Mouse (Mus musculus): ENCODE measurements around the gene Vgll4. TPM values are rescaled to one million over a fixed set of nuclear protein-coding genes. Genes with fewer than 3 reads are reported as not detected.

Vgll4 gene
- polyA plus RNA-seq, 1 experiment from 2014 or later = 52.7 TPM

DNA sequence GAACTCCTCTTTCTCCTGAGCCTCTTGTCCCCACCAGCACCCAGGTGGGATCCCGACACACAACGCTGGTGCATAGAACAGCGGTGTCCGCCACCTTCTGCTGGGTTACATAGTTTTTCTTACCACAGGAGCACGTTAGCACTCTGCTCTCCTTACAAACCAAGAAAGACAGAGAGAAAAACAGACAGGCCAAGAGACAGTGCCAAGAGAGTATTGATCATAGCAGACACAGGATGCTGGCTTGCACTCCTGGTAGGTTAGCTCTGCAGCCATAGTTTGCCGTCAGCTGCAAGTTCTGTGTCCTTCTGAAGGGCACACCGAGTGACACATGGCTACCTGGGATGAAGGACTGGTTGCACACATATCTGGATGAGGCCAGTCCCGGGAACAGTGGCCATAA, 39.1 kb downstream of the Vgll4 start:
- Histone ChIP-seq H3K4me3 (ENCODE audit: control insufficient read depth in 1 of 2, insufficient read depth in 1 of 2, low read depth in 1 of 2, low read length in 2 of 2) (no peak overlapping the region), H3K36me3 (ENCODE audit: control insufficient read depth, insufficient read depth, low read length) (no peaks in the 10 kb centered on the region), H3K4me1 (ENCODE audit: control insufficient read depth in 2 of 2, insufficient read depth in 2 of 2, low read length in 2 of 2) (peaks cover 10 to 22% of the 10 kb centered on the region in 2 experiments), H3K4me2 (ENCODE audit: low read length) (no peak overlapping the region), H3K27me3 (ENCODE audit: control insufficient read depth, insufficient read depth, low read length) (no peaks in the 10 kb centered on the region), H3K27ac (replicated peaks in 1 of 2; ENCODE audit: control insufficient read depth in 1 of 2, insufficient read depth in 1 of 2, low read depth in 2 of 2, low read length in 2 of 2) (0 out of 4 replicates have a peak overlapping the region, but pooled peaks of 1 of the 2 experiments have one; percentile 9), H3K9me3 (ENCODE audit: control insufficient read depth, low read length) (0 out of 2 replicates have a peak, but pooled peaks cover 4% of the 10 kb centered on the region), H3K9ac (ENCODE audit: low read length) (no peak overlapping the region)
- no peak for ATAC-seq (ENCODE audit: insufficient number of reproducible peaks, insufficient read depth, low FRiP score, low read depth)
- 78% methylated on average over 8 of the region's 8 CpGs for WGBS

DNA sequence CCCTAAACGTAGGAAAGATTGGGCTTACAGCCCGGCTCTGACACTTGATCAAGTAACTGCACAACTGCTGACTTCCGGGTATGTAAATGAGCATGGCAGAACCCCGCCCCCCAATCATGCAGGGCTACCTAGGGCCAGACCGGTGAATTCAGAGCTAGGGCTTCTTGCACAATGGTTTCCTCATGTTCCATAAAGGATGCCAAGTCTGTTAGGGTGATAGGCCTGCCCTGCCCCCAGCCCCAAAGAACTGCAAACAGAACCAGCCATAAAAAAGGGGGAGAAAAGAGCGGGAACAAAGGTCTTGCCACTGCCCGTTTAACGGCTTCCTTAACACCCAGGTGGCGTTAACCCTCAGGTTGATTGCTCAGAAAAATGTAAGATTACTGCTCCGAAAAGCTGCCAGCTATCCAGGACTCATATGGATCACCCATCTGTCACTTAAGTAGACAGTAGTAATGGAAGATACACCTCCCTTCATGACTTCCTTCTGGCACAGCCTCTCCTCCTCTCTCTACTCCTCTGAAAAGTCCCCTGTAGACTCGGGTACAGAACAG, 39.7 kb downstream of the Vgll4 start:
- Histone ChIP-seq H3K4me1 (ENCODE audit: control insufficient read depth in 2 of 2, insufficient read depth in 2 of 2, low read length in 2 of 2) (peaks cover 10 to 22% of the 10 kb centered on the region in 2 experiments), H3K9me3 (ENCODE audit: control insufficient read depth, low read length) (0 out of 2 replicates have a peak, but pooled peaks cover 4% of the 10 kb centered on the region), H3K9ac (ENCODE audit: low read length) (no peak overlapping the region), H3K36me3 (ENCODE audit: control insufficient read depth, insufficient read depth, low read length) (no peaks in the 10 kb centered on the region), H3K27ac (replicated peaks in 1 of 2; ENCODE audit: control insufficient read depth in 1 of 2, insufficient read depth in 1 of 2, low read depth in 2 of 2, low read length in 2 of 2) (no peak overlapping the region), H3K4me3 (ENCODE audit: control insufficient read depth in 1 of 2, insufficient read depth in 1 of 2, low read depth in 1 of 2, low read length in 2 of 2) (no peak overlapping the region), H3K27me3 (ENCODE audit: control insufficient read depth, insufficient read depth, low read length) (no peaks in the 10 kb centered on the region), H3K4me2 (ENCODE audit: low read length) (peak overlapping the region; percentile 21; the same call in 1 of the 2 replicates)
- no peak for ATAC-seq (ENCODE audit: insufficient number of reproducible peaks, insufficient read depth, low FRiP score, low read depth)
- WGBS = 55% methylated on average over 11 of the region's 11 CpGs

DNA sequence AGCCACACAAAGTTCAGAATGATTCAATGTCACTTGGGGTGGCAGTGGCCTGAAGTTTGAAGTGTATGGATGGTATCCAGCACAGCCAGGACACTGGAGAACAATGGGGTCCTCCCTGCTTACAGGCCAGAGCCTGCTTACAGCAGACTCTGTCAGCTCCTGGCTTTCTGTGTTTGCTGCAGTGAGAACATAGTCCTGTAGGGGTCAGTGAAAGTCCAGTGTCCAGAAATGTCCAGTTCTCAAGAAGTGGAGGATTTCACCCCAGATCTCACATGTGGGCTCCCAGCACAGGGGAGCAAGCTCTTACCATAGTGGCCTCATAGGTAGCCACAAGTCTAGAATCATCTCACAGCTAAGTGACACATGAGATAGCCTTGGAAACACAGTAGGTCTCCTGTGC, 40.4 kb downstream of the Vgll4 start:
- H3K9me3 ChIP-seq (ENCODE audit: control insufficient read depth, low read length) = 0 out of 2 replicates have a peak, but pooled peaks cover 4% of the 10 kb centered on the region
- H3K27ac ChIP-seq (replicated peaks in 1 of 2; ENCODE audit: control insufficient read depth in 1 of 2, insufficient read depth in 1 of 2, low read depth in 2 of 2, low read length in 2 of 2) = peak overlapping the region; percentile 40 to 61; a peak in 2 of 4 replicates
- no peak for ATAC-seq (ENCODE audit: insufficient number of reproducible peaks, insufficient read depth, low FRiP score, low read depth)
- 0 out of 2 replicates have a peak overlapping the region, but pooled peaks have one; percentile 21 for H3K4me2 ChIP-seq (ENCODE audit: low read length)
- H3K4me3 ChIP-seq (ENCODE audit: control insufficient read depth in 1 of 2, insufficient read depth in 1 of 2, low read depth in 1 of 2, low read length in 2 of 2) = no peak overlapping the region
- H3K4me1 ChIP-seq (ENCODE audit: control insufficient read depth in 2 of 2, insufficient read depth in 2 of 2, low read length in 2 of 2) = peaks cover 10 to 22% of the 10 kb centered on the region in 2 experiments
- no peaks in the 10 kb centered on the region for H3K36me3 ChIP-seq (ENCODE audit: control insufficient read depth, insufficient read depth, low read length)
- peak overlapping the region; percentile 12; the same call in 1 of the 2 replicates for H3K9ac ChIP-seq (ENCODE audit: low read length)
- H3K27me3 ChIP-seq (ENCODE audit: control insufficient read depth, insufficient read depth, low read length) = no peaks in the 10 kb centered on the region

- no peak for ATAC-seq (ENCODE audit: insufficient number of reproducible peaks, insufficient read depth, low FRiP score, low read depth)
- H3K4me2 ChIP-seq (ENCODE audit: low read length) = no peak overlapping the region
- H3K27me3 ChIP-seq (ENCODE audit: control insufficient read depth, insufficient read depth, low read length) = no peaks in the 10 kb centered on the region
- 3% methylated on average over 4 of the region's 4 CpGs for WGBS
- H3K4me3 ChIP-seq (ENCODE audit: control insufficient read depth in 1 of 2, insufficient read depth in 1 of 2, low read depth in 1 of 2, low read length in 2 of 2) = no peak overlapping the region
- H3K9me3 ChIP-seq (ENCODE audit: control insufficient read depth, low read length) = 0 out of 2 replicates have a peak, but pooled peaks cover 4% of the 10 kb centered on the region
- peak overlapping the region; percentile 41 to 61; a peak in 1 of 4 replicates for H3K27ac ChIP-seq (replicated peaks in 1 of 2; ENCODE audit: control insufficient read depth in 1 of 2, insufficient read depth in 1 of 2, low read depth in 2 of 2, low read length in 2 of 2)
- H3K4me1 ChIP-seq (ENCODE audit: control insufficient read depth in 2 of 2, insufficient read depth in 2 of 2, low read length in 2 of 2) = peaks cover 10 to 22% of the 10 kb centered on the region in 2 experiments
- no peaks in the 10 kb centered on the region for H3K36me3 ChIP-seq (ENCODE audit: control insufficient read depth, insufficient read depth, low read length)
- H3K9ac ChIP-seq (ENCODE audit: low read length) = peak overlapping the region; percentile 12; the same call in 1 of the 2 replicates
Measured at GRCm38 (mm10) chr6:114928462-114928861, 41.3 kb downstream of the Vgll4 start.

DNA sequence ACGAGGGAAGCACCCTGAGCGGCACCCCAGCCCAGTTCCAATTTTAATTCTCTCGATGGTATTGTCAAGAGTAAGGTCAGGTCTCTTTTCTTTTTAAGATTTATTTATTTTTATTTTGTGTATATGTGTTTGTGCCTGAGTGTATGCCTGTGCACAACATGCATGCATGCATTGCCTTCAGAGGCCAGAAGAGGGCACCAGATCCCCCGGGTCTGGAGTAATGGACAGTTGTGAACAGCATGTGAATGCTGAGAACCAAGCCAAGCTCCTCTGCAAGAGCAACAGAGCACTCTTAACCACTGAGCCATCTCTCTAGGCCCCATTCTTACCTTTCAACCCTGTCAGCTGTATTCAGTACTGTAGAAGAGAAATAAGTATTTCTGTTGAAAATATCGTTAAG, 42.4 kb downstream of the Vgll4 start:
- H3K4me2 ChIP-seq (ENCODE audit: low read length) = no peak overlapping the region
- no peaks in the 10 kb centered on the region for H3K36me3 ChIP-seq (ENCODE audit: control insufficient read depth, insufficient read depth, low read length)
- 0 out of 2 replicates have a peak, but pooled peaks cover 4% of the 10 kb centered on the region for H3K9me3 ChIP-seq (ENCODE audit: control insufficient read depth, low read length)
- H3K27ac ChIP-seq (replicated peaks in 1 of 2; ENCODE audit: control insufficient read depth in 1 of 2, insufficient read depth in 1 of 2, low read depth in 2 of 2, low read length in 2 of 2) = no peak overlapping the region
- 87% methylated on average over 5 of the region's 5 CpGs for WGBS
- no peak for ATAC-seq (ENCODE audit: insufficient number of reproducible peaks, insufficient read depth, low FRiP score, low read depth)
- no peak overlapping the region for H3K9ac ChIP-seq (ENCODE audit: low read length)
- H3K4me1 ChIP-seq (ENCODE audit: control insufficient read depth in 2 of 2, insufficient read depth in 2 of 2, low read length in 2 of 2) = peaks cover 10 to 22% of the 10 kb centered on the region in 2 experiments
- H3K27me3 ChIP-seq (ENCODE audit: control insufficient read depth, insufficient read depth, low read length) = no peaks in the 10 kb centered on the region
- no peak overlapping the region for H3K4me3 ChIP-seq (ENCODE audit: control insufficient read depth in 1 of 2, insufficient read depth in 1 of 2, low read depth in 1 of 2, low read length in 2 of 2)

GRCm38 (mm10) chr6:114926369-114927157, 43.2 kb downstream of the Vgll4 start:
- Histone ChIP-seq H3K4me2 (ENCODE audit: low read length) (no peak overlapping the region), H3K4me1 (ENCODE audit: control insufficient read depth in 2 of 2, insufficient read depth in 2 of 2, low read length in 2 of 2) (peaks cover 7 to 18% of the 10 kb centered on the region in 2 experiments), H3K9me3 (ENCODE audit: control insufficient read depth, low read length) (0 out of 2 replicates have a peak, but pooled peaks cover 4% of the 10 kb centered on the region), H3K36me3 (ENCODE audit: control insufficient read depth, insufficient read depth, low read length) (no peaks in the 10 kb centered on the region), H3K9ac (ENCODE audit: low read length) (no peak overlapping the region), H3K27ac (replicated peaks in 1 of 2; ENCODE audit: control insufficient read depth in 1 of 2, insufficient read depth in 1 of 2, low read depth in 2 of 2, low read length in 2 of 2) (no peak overlapping the region), H3K4me3 (ENCODE audit: control insufficient read depth in 1 of 2, insufficient read depth in 1 of 2, low read depth in 1 of 2, low read length in 2 of 2) (no peak overlapping the region), H3K27me3 (ENCODE audit: control insufficient read depth, insufficient read depth, low read length) (no peaks in the 10 kb centered on the region)
- ATAC-seq (ENCODE audit: insufficient number of reproducible peaks, insufficient read depth, low FRiP score, low read depth) = no peak
- WGBS = 29% methylated on average over 6 of the region's 6 CpGs

DNA sequence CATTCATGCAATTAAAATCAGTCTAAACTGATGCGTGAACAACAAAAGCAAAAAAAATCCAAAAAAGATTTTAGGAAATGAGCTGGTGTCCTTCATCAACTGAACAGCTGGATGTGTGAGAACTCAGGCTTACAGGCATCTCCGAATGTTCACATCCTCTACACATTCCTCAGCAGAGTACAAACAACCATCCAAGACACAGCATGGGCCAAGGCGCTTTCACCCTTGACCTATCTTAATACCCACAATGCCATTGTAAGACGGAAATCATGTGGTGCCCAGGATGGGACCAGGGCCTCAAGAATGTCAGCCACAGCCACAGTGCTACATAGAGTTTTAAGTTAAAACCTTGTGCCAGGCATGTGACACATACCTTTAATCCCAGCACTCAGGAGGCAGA, 44.6 kb downstream of the Vgll4 start:
- Histone ChIP-seq H3K27me3 (ENCODE audit: control insufficient read depth, insufficient read depth, low read length) (no peaks in the 10 kb centered on the region), H3K4me2 (ENCODE audit: low read length) (no peak overlapping the region), H3K4me3 (ENCODE audit: control insufficient read depth in 1 of 2, insufficient read depth in 1 of 2, low read depth in 1 of 2, low read length in 2 of 2) (no peak overlapping the region), H3K4me1 (ENCODE audit: control insufficient read depth in 2 of 2, insufficient read depth in 2 of 2, low read length in 2 of 2) (peaks cover 2 to 7% of the 10 kb centered on the region in 2 experiments; a peak in 1 of 4 replicates), H3K27ac (replicated peaks in 1 of 2; ENCODE audit: control insufficient read depth in 1 of 2, insufficient read depth in 1 of 2, low read depth in 2 of 2, low read length in 2 of 2) (no peak overlapping the region), H3K36me3 (ENCODE audit: control insufficient read depth, insufficient read depth, low read length) (no peaks in the 10 kb centered on the region), H3K9ac (ENCODE audit: low read length) (no peak overlapping the region), H3K9me3 (ENCODE audit: control insufficient read depth, low read length) (0 out of 2 replicates have a peak, but pooled peaks cover 4% of the 10 kb centered on the region)
- 86% methylated on average over 4 of the region's 4 CpGs for WGBS
- ATAC-seq (ENCODE audit: insufficient number of reproducible peaks, insufficient read depth, low FRiP score, low read depth) = no peak

All from heart, embryonic 14.5 days (tissue).